Mouse (Mus musculus) liver, adult (tissue): ENCODE data around the gene Vmn2r69.

ENCODE experiments used
- GATA4 ChIP-seq: IDR thresholded peaks from 2 replicates; pipeline ENCODE4 v1.6.1; 2014; ENCODE audit warnings: mild to moderate bottlenecking, low read length; ENCODE audit not compliant: insufficient replicate concordance

Vmn2r69 gene

GRCm38 (mm10) chr7:85415820-85416219, at the start of gene Vmn2r69:
TSS of gene Vmn2r69 (minus strand) at chr7:85415920.
- no peak for TF ChIP-seq GATA4
